Mouse (Mus musculus) cerebellum, adult 11-12 months (tissue): ENCODE data around the gene Soat1.
"Not testable (repeated sequence)": the region's sequence is repeated elsewhere in the genome, so short reads cannot be mapped to it uniquely, and the experiment has no call there.

Experiments
- DNase-seq: peaks from one replicate; pipeline ENCODE4 v3.0.0; 2022

Soat1 gene

GRCm38 (mm10) chr1:156423493-156423892 lies 50.6 kb downstream of the Soat1 start:
- no peak for DNase-seq

- no peak for DNase-seq
Observed at GRCm38 (mm10) chr1:156422856-156423255, 51.3 kb downstream of the Soat1 start.

GRCm38 (mm10) chr1:156420671-156421297 lies 53.3 kb downstream of the Soat1 start, which contains the start of gene Axdnd1:
Axdnd1 (minus strand) TSS chr1:156421159.
- DNase-seq = peak; percentile 85

GRCm38 (mm10) chr1:156418170-156418569 lies 56.0 kb downstream of the Soat1 start:
- DNase-seq = no peak

GRCm38 (mm10) chr1:156408521-156408920 lies 65.6 kb downstream of the Soat1 start:
- DNase-seq = no peak

GRCm38 (mm10) chr1:156408004-156408403 lies 66.1 kb downstream of the Soat1 start:
- DNase-seq = no peak

GRCm38 (mm10) chr1:156403251-156403650 lies 70.9 kb downstream of the Soat1 start:
- DNase-seq = peak; percentile 30

GRCm38 (mm10) chr1:156402491-156402890 lies 71.6 kb downstream of the Soat1 start:
- DNase-seq = no peak

- DNase-seq = not testable (repeated sequence)
Observed at GRCm38 (mm10) chr1:156400159-156400558, 74.0 kb downstream of the Soat1 start.

GRCm38 (mm10) chr1:156393148-156393547 lies 81.0 kb downstream of the Soat1 start:
- no peak for DNase-seq

- DNase-seq = no peak
Observed at GRCm38 (mm10) chr1:156386880-156387279, 87.3 kb downstream of the Soat1 start.

GRCm38 (mm10) chr1:156386232-156386631 lies 87.9 kb downstream of the Soat1 start:
- no peak for DNase-seq

GRCm38 (mm10) chr1:156381217-156381616 lies 92.9 kb downstream of the Soat1 start:
- no peak for DNase-seq
